Mouse (Mus musculus): ENCODE data around the gene Rnf38.

The Rnf38 gene

GRCm38 (mm10) chr4:44156481-44156880, 77.1 kb downstream of the Rnf38 start:
- in situ Hi-C loops (cut with MboI; ENCODE audit: unreplicated experiment in 2 of 2) = loop anchor here in 1 of 2 experiments (25.0 kb wide), 1 partner anchor 506 kb away; no protein-coding TSS in a partner anchor

GRCm38 (mm10) chr4:44154884-44155283, 78.7 kb downstream of the Rnf38 start:
- in situ Hi-C loops (cut with MboI; ENCODE audit: unreplicated experiment in 2 of 2) = loop anchor here in 1 of 2 experiments (25.0 kb wide), 1 partner anchor 507 kb away; no protein-coding TSS in a partner anchor

- in situ Hi-C loops (cut with MboI; ENCODE audit: unreplicated experiment in 2 of 2) = loop anchor here in 1 of 2 experiments (25.0 kb wide), 1 partner anchor 509 kb away; no protein-coding TSS in a partner anchor
Observed at GRCm38 (mm10) chr4:44152904-44153303, 80.7 kb downstream of the Rnf38 start.

GRCm38 (mm10) chr4:44126805-44127204, 106.8 kb downstream of the Rnf38 start:
- in situ Hi-C loops (cut with MboI; ENCODE audit: unreplicated experiment in 2 of 2) = loop anchor here in 1 of 2 experiments (10.0 kb wide), 1 partner anchor 202 kb away; no protein-coding TSS in a partner anchor

- in situ Hi-C loops (cut with MboI; ENCODE audit: unreplicated experiment in 2 of 2) = loop anchor here (5.0 to 10.0 kb wide), 2 partner anchors 195 to 212 kb away; no protein-coding TSS in a partner anchor
Observed at GRCm38 (mm10) chr4:44119410-44120201, 114.0 kb downstream of the Rnf38 start.

GRCm38 (mm10) chr4:44115046-44115445, 118.5 kb downstream of the Rnf38 start:
- in situ Hi-C loops (cut with MboI; ENCODE audit: unreplicated experiment in 2 of 2) = no loop called here

GRCm38 (mm10) chr4:44113393-44114138, 120.0 kb downstream of the Rnf38 start:
- in situ Hi-C loops (cut with MboI; ENCODE audit: unreplicated experiment in 2 of 2) = loop anchor here (5.0 kb wide), 1 partner anchor 41 kb away; no protein-coding TSS in a partner anchor

GRCm38 (mm10) chr4:44112741-44113140, 120.8 kb downstream of the Rnf38 start:
- in situ Hi-C loops (cut with MboI; ENCODE audit: unreplicated experiment in 2 of 2) = loop anchor here (5.0 kb wide), 1 partner anchor 40 kb away; no protein-coding TSS in a partner anchor

GRCm38 (mm10) chr4:44110771-44111170, 122.8 kb downstream of the Rnf38 start:
- in situ Hi-C loops (cut with MboI; ENCODE audit: unreplicated experiment in 2 of 2) = loop anchor here (5.0 kb wide), 1 partner anchor 38 kb away; no protein-coding TSS in a partner anchor

- in situ Hi-C loops (cut with MboI; ENCODE audit: unreplicated experiment in 2 of 2) = no loop called here
Observed at GRCm38 (mm10) chr4:44108297-44108696, 125.3 kb downstream of the Rnf38 start.

- in situ Hi-C loops (cut with MboI; ENCODE audit: unreplicated experiment in 2 of 2) = no loop called here
Observed at GRCm38 (mm10) chr4:44107339-44107738, 126.2 kb downstream of the Rnf38 start.

- in situ Hi-C loops (cut with MboI; ENCODE audit: unreplicated experiment in 2 of 2) = no loop called here
Observed at GRCm38 (mm10) chr4:44106297-44106821, 127.2 kb downstream of the Rnf38 start.

GRCm38 (mm10) chr4:44104195-44104917, 129.2 kb downstream of the Rnf38 start:
- in situ Hi-C loops (cut with MboI; ENCODE audit: unreplicated experiment in 2 of 2) = no loop called here

- in situ Hi-C loops (cut with MboI; ENCODE audit: unreplicated experiment in 2 of 2) = no loop called here
Observed at GRCm38 (mm10) chr4:44103620-44104019, 130.0 kb downstream of the Rnf38 start.

GRCm38 (mm10) chr4:44097576-44098335, 135.8 kb downstream of the Rnf38 start:
- in situ Hi-C loops (cut with MboI; ENCODE audit: unreplicated experiment in 2 of 2) = no loop called here

- in situ Hi-C loops (cut with MboI; ENCODE audit: unreplicated experiment in 2 of 2) = no loop called here
Observed at GRCm38 (mm10) chr4:44094475-44094874, 139.1 kb downstream of the Rnf38 start.

GRCm38 (mm10) chr4:44092359-44092758, 141.2 kb downstream of the Rnf38 start:
- in situ Hi-C loops (cut with MboI; ENCODE audit: unreplicated experiment in 2 of 2) = no loop called here

GRCm38 (mm10) chr4:44085566-44085965, 148.0 kb downstream of the Rnf38 start:
- in situ Hi-C loops (cut with MboI; ENCODE audit: unreplicated experiment in 2 of 2) = no loop called here

GRCm38 (mm10) chr4:44084602-44085325, 148.8 kb downstream of the Rnf38 start:
- in situ Hi-C loops (cut with MboI; ENCODE audit: unreplicated experiment in 2 of 2) = no loop called here

All from v-Abl transformed pro-B cells (cell line).